Mouse (Mus musculus) liver, adult 2 months (tissue): ENCODE data around the gene Themis. TPM values are rescaled to one million over a fixed set of nuclear protein-coding genes. Genes with fewer than 3 reads are reported as not detected.

Experiments used
- DNase-seq: peaks from one replicate; pipeline ENCODE4 v3.0.0-alpha.2; 2011; ENCODE audit warnings: low read depth, low spot score; ENCODE audit errors: extremely low read depth
- H3K27ac ChIP-seq: fragments of 200-500 bp; replicated peaks from 2 replicates; pipeline ENCODE4 v1.5.1; 2012; ENCODE audit warnings: low read depth, mild to moderate bottlenecking, control low read depth, inconsistent platforms, low read length; ENCODE audit not compliant: insufficient read depth
- H3K27me3 ChIP-seq: fragments of 200-500 bp; 2 replicates; pipeline ENCODE4 v1.6.1; 2012; ENCODE audit warnings: mild to moderate bottlenecking, moderate library complexity, low read length, inconsistent platforms; ENCODE audit not compliant: control insufficient read depth, insufficient read depth
- H3K36me3 ChIP-seq: fragments of 200-500 bp; 2 replicates; pipeline ENCODE4 v1.6.1; 2012; ENCODE audit warnings: low read length, inconsistent platforms; ENCODE audit not compliant: control insufficient read depth, insufficient read depth
- H3K4me1 ChIP-seq: fragments of 200-500 bp; 2 replicates; pipeline ENCODE4 v1.6.1; 2011; ENCODE audit warnings: low read length; ENCODE audit not compliant: control insufficient read depth, insufficient read depth
- H3K4me3 ChIP-seq: fragments of 200-500 bp; 2 replicates; pipeline ENCODE4 v1.5.1; 2011; ENCODE audit warnings: low read depth, mild to moderate bottlenecking, control low read depth, low read length, moderate library complexity; ENCODE audit not compliant: insufficient read depth
- H3K79me2 ChIP-seq: fragments of 200-500 bp; 2 replicates; pipeline ENCODE4 v1.6.1; 2012; ENCODE audit warnings: inconsistent platforms, mild to moderate bottlenecking, low read length, moderate library complexity; ENCODE audit not compliant: control insufficient read depth, insufficient read depth
- H3K9ac ChIP-seq: fragments of 200-500 bp; 2 replicates; pipeline ENCODE4 v1.6.1; 2012; ENCODE audit warnings: low read depth, mild to moderate bottlenecking, control low read depth, inconsistent platforms, low read length
- CTCF ChIP-seq: fragments of 200-500 bp; IDR thresholded peaks from 2 replicates; pipeline ENCODE4 v1.5.1; 2011; ENCODE audit warnings: low read depth, low read length, control low read depth
- POLR2A ChIP-seq: fragments of 200-500 bp; IDR thresholded peaks from 2 replicates; pipeline ENCODE4 v1.6.1; 2011; ENCODE audit warnings: low read length, control low read depth; ENCODE audit not compliant: insufficient read depth; ENCODE audit errors: extremely low read depth
- WGBS: fragments of 180-500 bp; shearing (Covaris S2); methylation state at CpG from one replicate; pipeline ENCODE4 v1.1.7; 2018; 5-methylcytosine and 5-hydroxymethylcytosine counted together
- polyA plus RNA-seq: library from polyadenylated mRNA; depleted of rRNA; stranded (reverse); fragments of >200 nt; gene quantifications from 2 replicates; pipeline ENCODE4 v1.2.3, GENCODE M21; 2012
- total RNA-seq: library from RNA; depleted of rRNA; stranded (reverse); fragments of >200 nt; gene quantifications from 2 replicates; pipeline ENCODE4 v1.2.3, GENCODE M21; 2014

The Themis gene
- total and polyA plus RNA-seq, 2 experiments = 0.46 TPM; not detected in 1

DNA sequence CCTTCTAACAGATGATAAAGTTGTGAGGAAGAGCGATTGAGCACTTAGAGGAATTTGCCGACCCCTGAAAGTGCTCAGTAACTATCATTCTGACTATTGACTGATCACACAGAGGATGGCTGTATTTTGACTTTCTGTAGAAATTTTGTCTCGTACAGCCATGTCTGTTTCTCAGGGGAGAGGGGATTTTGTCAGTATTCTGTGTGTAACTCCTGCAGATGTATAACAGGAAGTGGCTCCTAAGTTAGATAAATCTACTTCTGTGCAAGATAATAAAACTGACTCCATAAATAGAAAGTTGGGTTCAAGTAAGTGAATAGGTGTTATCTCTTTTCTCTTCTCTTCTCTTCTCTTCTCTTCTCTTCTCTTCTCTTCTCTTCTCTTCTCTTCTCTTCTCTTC is 137.0 kb downstream of the Themis start:
- Histone ChIP-seq H3K4me1 (no peaks in the 10 kb centered on the region), H3K27me3 (no peaks in the 10 kb centered on the region), H3K9ac (no peak overlapping the region), H3K4me3 (no peak overlapping the region), H3K79me2 (no peaks in the 10 kb centered on the region), H3K27ac (no peak overlapping the region), H3K36me3 (no peaks in the 10 kb centered on the region)
- TF ChIP-seq POLR2A (no peak), CTCF (no peak)
- DNase-seq = no peak
- 65% methylated on average over 3 of the region's 3 CpGs for WGBS

DNA sequence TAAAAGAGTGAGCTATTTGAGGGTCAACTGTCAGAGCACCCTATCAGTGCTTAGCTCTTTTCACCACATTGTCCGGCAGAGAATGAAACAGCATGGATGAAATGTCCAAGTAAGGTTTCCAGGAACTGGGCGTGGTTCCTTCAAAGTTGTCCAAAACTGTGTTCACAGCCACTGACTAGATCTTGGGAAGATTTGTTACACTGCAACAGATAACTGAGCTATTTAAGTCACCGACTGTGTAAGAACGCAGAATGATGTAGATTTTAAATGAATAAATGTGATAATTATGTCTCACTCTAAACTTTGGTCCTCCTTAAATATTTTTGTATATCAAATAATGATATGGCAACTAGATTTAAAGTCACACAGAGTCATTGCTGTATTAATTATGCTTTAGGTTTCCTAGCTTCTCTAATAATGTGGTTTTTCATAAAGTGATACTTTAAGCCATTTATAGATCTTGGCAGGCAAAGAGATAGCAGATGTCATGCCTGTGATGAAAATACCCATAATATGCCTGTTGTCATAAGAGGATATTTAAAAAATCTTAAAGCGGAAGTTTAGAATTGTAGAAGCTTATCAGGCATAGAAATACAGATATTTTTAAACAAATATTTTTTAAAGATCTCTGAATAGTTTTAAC is 143.9 kb downstream of the Themis start:
- Histone ChIP-seq H3K4me1 (no peaks in the 10 kb centered on the region), H3K9ac (no peak overlapping the region), H3K36me3 (no peaks in the 10 kb centered on the region), H3K79me2 (no peaks in the 10 kb centered on the region), H3K27ac (no peak overlapping the region), H3K27me3 (no peaks in the 10 kb centered on the region), H3K4me3 (no peak overlapping the region)
- DNase-seq = no peak
- 80% methylated on average over 5 of the region's 5 CpGs for WGBS
- TF ChIP-seq CTCF (no peak), POLR2A (no peak)

DNA sequence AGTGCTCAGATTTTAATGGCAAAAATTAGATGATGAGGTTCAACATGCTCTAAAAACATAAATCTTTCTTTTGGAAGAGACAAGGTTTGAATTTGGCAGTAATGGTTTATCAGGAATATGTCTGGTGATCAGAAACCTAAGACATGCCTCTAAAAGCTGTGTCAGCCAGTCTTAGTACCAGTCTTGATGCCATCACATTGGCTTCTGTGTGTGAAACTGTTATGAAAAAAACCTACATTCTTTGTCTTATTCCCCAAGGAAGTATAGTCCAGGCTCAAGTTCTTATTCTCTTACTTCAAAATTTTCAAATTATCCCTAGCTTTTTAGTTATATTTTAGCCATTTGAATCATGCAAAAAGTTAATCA is 144.4 kb downstream of the Themis start:
- H3K4me3 ChIP-seq = no peak overlapping the region
- H3K27ac ChIP-seq = no peak overlapping the region
- no peaks in the 10 kb centered on the region for H3K4me1 ChIP-seq
- TF ChIP-seq POLR2A (no peak), CTCF (no peak)
- H3K9ac ChIP-seq = no peak overlapping the region
- H3K27me3 ChIP-seq = no peaks in the 10 kb centered on the region
- H3K36me3 ChIP-seq = no peaks in the 10 kb centered on the region
- no peak for DNase-seq
- H3K79me2 ChIP-seq = no peaks in the 10 kb centered on the region

DNA sequence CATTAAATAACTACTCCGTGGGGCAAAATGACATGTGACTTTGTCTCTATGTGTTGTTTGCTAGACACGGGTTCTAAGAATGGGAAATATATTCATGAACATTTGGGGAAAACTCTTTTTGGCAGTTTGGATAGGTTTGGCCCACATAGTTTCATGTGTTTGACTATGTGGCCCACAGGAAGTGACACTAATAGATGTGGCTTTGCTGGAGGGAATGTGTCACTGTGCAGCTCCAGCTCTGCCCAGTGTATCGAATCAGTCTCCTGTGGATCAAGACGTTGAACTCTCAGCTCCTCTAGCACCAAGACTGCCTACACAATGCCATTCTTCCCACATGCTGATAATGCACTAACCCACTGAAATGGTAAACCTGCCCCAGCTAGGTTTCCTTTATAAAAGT is 148.0 kb downstream of the Themis start:
- Histone ChIP-seq H3K4me3 (no peak overlapping the region), H3K4me1 (no peaks in the 10 kb centered on the region), H3K27me3 (no peaks in the 10 kb centered on the region), H3K79me2 (no peaks in the 10 kb centered on the region), H3K27ac (no peak overlapping the region), H3K9ac (no peak overlapping the region), H3K36me3 (no peaks in the 10 kb centered on the region)
- no peak for DNase-seq
- 68% methylated on average over 4 of the region's 4 CpGs for WGBS
- TF ChIP-seq CTCF (no peak), POLR2A (no peak)

DNA sequence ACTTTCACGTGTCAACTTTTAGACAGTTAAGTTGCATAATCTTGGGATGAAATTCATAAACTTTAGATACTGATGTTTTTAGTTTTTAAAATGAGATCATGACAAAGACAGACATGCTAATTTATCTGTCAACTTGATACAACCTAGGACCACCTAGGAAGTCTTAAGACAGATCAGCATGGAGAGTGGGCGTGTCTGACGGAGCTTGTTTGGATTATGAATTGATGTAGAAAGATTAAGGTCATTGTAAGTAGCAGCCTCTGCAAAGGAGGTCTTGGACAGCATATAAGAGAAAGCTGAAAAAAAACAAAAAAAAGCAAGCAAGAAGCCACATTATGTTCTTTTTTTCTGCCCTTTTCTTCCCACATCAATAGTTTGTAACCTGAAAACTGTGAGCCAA is 154.2 kb downstream of the Themis start:
- H3K79me2 ChIP-seq = no peaks in the 10 kb centered on the region
- H3K27ac ChIP-seq = no peak overlapping the region
- H3K4me3 ChIP-seq = no peak overlapping the region
- H3K9ac ChIP-seq = no peak overlapping the region
- no peaks in the 10 kb centered on the region for H3K27me3 ChIP-seq
- H3K4me1 ChIP-seq = no peaks in the 10 kb centered on the region
- DNase-seq = no peak
- H3K36me3 ChIP-seq = no peaks in the 10 kb centered on the region
- WGBS = 89% methylated on average over 3 of the region's 3 CpGs
- TF ChIP-seq CTCF (no peak), POLR2A (no peak)

DNA sequence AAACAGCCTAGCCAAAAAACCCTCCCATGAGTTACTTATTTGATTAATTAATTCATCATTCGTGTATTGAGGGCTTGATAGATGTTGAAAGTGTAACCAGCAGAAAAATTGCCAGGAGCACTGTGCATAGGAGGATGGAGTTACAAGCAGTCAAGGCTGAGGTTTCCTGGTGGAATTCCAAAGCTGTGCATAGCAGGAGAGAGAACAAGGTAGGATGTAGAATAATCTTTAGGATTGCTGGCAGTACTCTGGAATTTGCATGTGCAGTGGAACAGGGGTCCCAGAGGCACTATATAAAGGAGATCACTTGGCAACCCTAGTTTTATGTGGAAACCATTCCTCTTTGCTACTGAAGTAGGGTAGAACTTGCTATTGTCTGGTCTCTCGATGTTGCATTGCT is 174.4 kb downstream of the Themis start:
- TF ChIP-seq CTCF (no peak), POLR2A (no peak)
- H3K4me3 ChIP-seq = no peak overlapping the region
- WGBS = 53% methylated on average over 2 of the region's 2 CpGs
- no peaks in the 10 kb centered on the region for H3K79me2 ChIP-seq
- no peaks in the 10 kb centered on the region for H3K27me3 ChIP-seq
- H3K27ac ChIP-seq = no peak overlapping the region
- no peaks in the 10 kb centered on the region for H3K36me3 ChIP-seq
- H3K9ac ChIP-seq = no peak overlapping the region
- no peak for DNase-seq
- H3K4me1 ChIP-seq = no peaks in the 10 kb centered on the region
